Mouse (Mus musculus) small intestine, adult 2 months (tissue): ENCODE data around the gene Adamts16.

ENCODE experiments used
- CTCF ChIP-seq: fragments of 200-500 bp; IDR thresholded peaks from 2 replicates; pipeline ENCODE4 v1.5.1; 2012; ENCODE audit warnings: low read depth, mild to moderate bottlenecking, control low read depth, inconsistent platforms, low read length, moderate library complexity, mixed read lengths; ENCODE audit not compliant: insufficient replicate concordance, insufficient read length; ENCODE audit errors: extremely low read depth
- POLR2A ChIP-seq: fragments of 200-500 bp; IDR thresholded peaks from 2 replicates; pipeline ENCODE4 v1.6.1; 2012; ENCODE audit warnings: low read depth, mild to moderate bottlenecking, control low read depth, inconsistent platforms, low read length, moderate library complexity

DNA sequence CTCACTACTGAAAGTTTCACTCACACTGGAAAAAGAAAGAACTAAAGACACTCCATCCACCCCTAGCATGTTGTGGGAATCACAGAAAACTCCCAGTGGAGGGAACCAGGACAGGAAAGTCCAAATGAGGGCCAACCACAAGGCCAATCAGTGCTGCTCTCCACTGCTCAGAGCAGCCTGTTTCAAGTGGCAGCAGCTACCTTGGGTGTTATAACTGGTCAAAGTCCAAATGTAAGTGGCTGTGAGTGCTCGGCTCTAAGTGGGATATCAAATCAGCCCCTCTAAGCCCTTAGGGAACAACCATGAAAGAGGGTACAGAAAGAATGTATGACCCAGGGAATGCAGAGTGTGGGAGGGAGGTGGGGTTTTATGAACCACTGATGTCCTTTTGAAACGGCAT lies 56.5 kb downstream of the Adamts16 start:
- no peak for TF ChIP-seq CTCF
- TF ChIP-seq POLR2A, result no peak
